In genomic region chr12:54738661-54739243, GRCm38 (mm10) we compare ENCODE assay signal across 8 mouse cellular contexts. TPM values are rescaled to one million over a fixed set of nuclear protein-coding genes. Genes with fewer than 3 reads are reported as not detected.
DNase-seq lines count a peak whose midpoint lies in the region; ATAC-seq and TF ChIP-seq lines count a peak whose summit lies in the region.
"Not testable (repeated sequence)": the region's sequence is repeated elsewhere in the genome, so short reads cannot be mapped to it uniquely, and the experiment has no call there.

No protein-coding gene starts in this region.

- not testable (repeated sequence) for H3K27ac ChIP-seq in lung, embryonic 14.5 days (ENCODE audit: low read depth); thymus, adult 2 months (ENCODE audit: control insufficient read depth, insufficient read depth, low read length)

- H3K79me2 ChIP-seq in myocyte (ENCODE audit: control insufficient read depth, insufficient read depth): not testable (repeated sequence)

- not testable (repeated sequence) for TF ChIP-seq POLR2A in myocyte (IDR thresholded peaks at IDR 0.05; ENCODE audit: insufficient read length, low read depth); thymus, adult 2 months (IDR thresholded peaks at IDR 0.05; ENCODE audit: control insufficient read depth, extremely low read depth, insufficient read depth, low read length, poor library complexity)

- H3K4me2 ChIP-seq in lung, embryonic 14.5 days: not testable (repeated sequence)
- H3K4me2 ChIP-seq in myocyte (ENCODE audit: low read depth): peak overlapping the region; percentile 60

- not testable (repeated sequence) for H3ac ChIP-seq in myocyte (ENCODE audit: control insufficient read depth, insufficient read length)

- H3K4me3 ChIP-seq in lung, embryonic 14.5 days (ENCODE audit: low read depth, low read length); myocyte: not testable (repeated sequence)
- peak overlapping the region; percentile 30 for H3K4me3 ChIP-seq in thymus, adult 2 months (ENCODE audit: control insufficient read depth, insufficient read depth, low read length)

- 0 out of 2 replicates have a peak, but pooled peaks have one; percentile 17 for ATAC-seq in cerebellum, adult (ENCODE audit: insufficient number of reproducible peaks, low FRiP score, low TSS enrichment)
- ATAC-seq in erythroblast, adult 5-6 weeks (replicated peaks; ENCODE audit: low FRiP score, poor library complexity, severe bottlenecking): peak; percentile 81
- peak; percentile 39 for ATAC-seq in inflammation-experienced regulatory T-cells, adult 6 months
- peak; percentile 48 for ATAC-seq in lung, embryonic 14.5 days (ENCODE audit: insufficient read depth)

- 0% methylated on average over 9 of the region's 33 CpGs for WGBS in lung, embryonic 14.5 days
- WGBS in thymus, adult 2 months: 2% methylated on average over 12 of the region's 33 CpGs

- peak; percentile 15 to 24 for DNase-seq in heart, adult 9 months (ENCODE audit: low spot score in 2 of 2)
- peak; percentile 31 for DNase-seq in layer of hippocampus, postnatal 10 days (ENCODE audit: low spot score in 2 of 2)
- not testable (repeated sequence) for DNase-seq in lung, embryonic 14.5 days
- peak; percentile 24 for DNase-seq in thymus, adult 2 months

- H3K4me1 ChIP-seq in lung, embryonic 14.5 days (ENCODE audit: insufficient read depth); thymus, adult 2 months (replicated peaks; ENCODE audit: control insufficient read depth, insufficient read depth, low read length): not testable (repeated sequence)

- H3K27me3 ChIP-seq in lung, embryonic 14.5 days (ENCODE audit: insufficient read depth, low read length); myocyte (ENCODE audit: control insufficient read depth, insufficient read depth, insufficient read length); thymus, adult 2 months (ENCODE audit: control insufficient read depth, insufficient read depth, low read length): not testable (repeated sequence)

- H3K9ac ChIP-seq in lung, embryonic 14.5 days: not testable (repeated sequence)

- H3K9me3 ChIP-seq in lung, embryonic 14.5 days (ENCODE audit: low read depth, low read length): not testable (repeated sequence)

- H3K36me3 ChIP-seq in lung, embryonic 14.5 days (ENCODE audit: insufficient read depth); myocyte (ENCODE audit: control insufficient read depth, insufficient read depth); thymus, adult 2 months (ENCODE audit: control insufficient read depth, insufficient read depth, low read length): not testable (repeated sequence)

- not testable (repeated sequence) for TF ChIP-seq CTCF in lung, embryonic 14.5 days (IDR thresholded peaks at IDR 0.05; ENCODE audit: low read depth); thymus, adult 2 months (IDR thresholded peaks at IDR 0.05; ENCODE audit: borderline replicate concordance, control insufficient read depth, extremely low read depth, insufficient read depth, low read length, poor library complexity)

RNA-seq across cellular contexts. Expression of gene Eapp, which starts 43.1 kb away (rescaled TPM):
- 13.6 and 16.1 TPM in 2 replicates for total RNA-seq in erythroblast, adult 5-6 weeks (2015; ENCODE audit: low replicate concordance)
- 34.8 and 40.4 TPM in 2 replicates for total RNA-seq in erythroblast, adult 5-6 weeks (2017; ENCODE audit: low replicate concordance)
- 100 to 1,000 TPM; 126 to 159 (median 145) TPM for polyA plus RNA-seq in inflammation-experienced regulatory T-cells, adult 6 months (2017; shearing (Covaris generic))
- total RNA-seq in layer of hippocampus, postnatal 10 days (2021): 10 to 100 TPM; 44.8 to 48.2 TPM
- 56.1 and 59.4 TPM in 2 replicates for polyA plus RNA-seq in lung, embryonic 14.5 days (2014; fragmentation: Nextera tagmentation; extraction: Ambion mirVana)
- 32.8 TPM for polyA plus RNA-seq in myocyte (2012; fragmentation: generic; extraction: Trizol)
- 8.8 and 12.5 TPM in 2 replicates for polyA plus RNA-seq in thymus, adult 2 months (2012; rRNA removed)

RNA-seq across cellular contexts. Expression of gene Snx6, which starts 56.8 kb away (rescaled TPM):
- total RNA-seq in erythroblast, adult 5-6 weeks (2015; ENCODE audit: low replicate concordance): 21.1 and 35.1 TPM in 2 replicates
- 17.7 and 24.2 TPM in 2 replicates for total RNA-seq in erythroblast, adult 5-6 weeks (2017; ENCODE audit: low replicate concordance)
- 100 to 1,000 TPM; 152 to 187 (median 170) TPM for polyA plus RNA-seq in inflammation-experienced regulatory T-cells, adult 6 months (2017; shearing (Covaris generic))
- total RNA-seq in layer of hippocampus, postnatal 10 days (2021): 10 to 100 TPM; 55.2 to 58.1 TPM
- polyA plus RNA-seq in lung, embryonic 14.5 days (2014; fragmentation: Nextera tagmentation; extraction: Ambion mirVana): 186 and 188 TPM in 2 replicates
- polyA plus RNA-seq in myocyte (2012; fragmentation: generic; extraction: Trizol): 26.2 TPM
- 25.2 and 27.3 TPM in 2 replicates for polyA plus RNA-seq in thymus, adult 2 months (2012; rRNA removed)

Comparison
In these comparisons a context has a peak if more than half of its experiments do, and no peak if none do; other contexts are left out.
1. ATAC-seq: peak in every context shown above with its lines; median percentile 81 in erythroblast, adult 5-6 weeks; 48 in lung, embryonic 14.5 days; 39 in inflammation-experienced regulatory T-cells, adult 6 months; 17 in cerebellum, adult.